Mouse (Mus musculus): ENCODE measurements around the gene Jam3.

DNA sequence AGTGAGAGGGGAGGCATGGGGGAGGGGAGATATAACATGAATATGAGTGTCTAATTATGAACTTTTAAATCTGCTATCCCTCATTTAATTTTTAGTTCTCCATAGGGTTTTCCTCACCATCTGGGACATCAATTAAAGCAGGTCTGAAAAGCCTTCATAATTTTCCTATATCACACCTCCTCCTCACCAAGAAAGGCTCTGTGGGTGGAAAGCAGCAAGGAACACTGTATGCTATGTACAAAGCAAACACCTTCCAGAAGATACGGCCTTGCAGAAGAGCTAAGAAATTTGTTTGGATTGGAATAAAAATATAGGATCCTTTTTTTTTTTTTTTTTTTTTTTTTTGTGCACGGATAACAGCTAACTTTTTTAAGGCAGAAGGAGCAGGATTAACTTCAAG lies 31.3 kb downstream of the Jam3 start:
- no peak for TF ChIP-seq JUND (IDR thresholded peaks at IDR 0.05; ENCODE audit: low read depth, low read length)
- TF ChIP-seq MAZ (IDR thresholded peaks at IDR 0.05; ENCODE audit: low read depth, low read length): no peak
- no peak for TF ChIP-seq CHD2 (IDR thresholded peaks at IDR 0.05; ENCODE audit: low read length)
- TF ChIP-seq POLR2A (IDR thresholded peaks at IDR 0.05; ENCODE audit: control insufficient read depth in 1 of 2, insufficient read depth in 1 of 2, low read depth in 1 of 2, low read length in 2 of 2, poor library complexity in 1 of 2): no peak
